Comparison of ENCODE assay signal across 7 mouse cellular contexts in the genomic region with DNA sequence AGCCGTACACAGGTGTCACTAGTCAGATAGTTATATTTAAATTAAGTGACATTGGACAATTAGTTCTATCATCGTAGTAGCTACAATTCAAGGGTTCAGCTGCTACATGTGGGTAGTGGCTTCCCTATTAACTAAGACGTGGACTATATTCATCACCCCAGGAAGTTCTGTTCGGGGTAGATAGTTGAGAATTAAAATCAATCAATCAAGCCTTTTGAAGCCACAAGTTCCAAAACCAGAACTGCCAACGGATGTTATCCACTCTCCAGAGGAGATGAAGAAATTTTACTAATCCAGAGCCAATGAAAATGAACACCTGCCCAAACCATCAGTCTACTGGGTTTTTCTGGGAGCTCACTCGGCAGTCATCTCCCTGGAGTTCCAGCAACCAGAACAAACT.
DNase-seq lines count a peak whose midpoint lies in the region; ATAC-seq and TF ChIP-seq lines count a peak whose summit lies in the region.

No protein-coding gene starts in this region.

- 29% methylated on average over 6 of the region's 6 CpGs for WGBS in spleen, adult 2 months
- 44% methylated on average over 6 of the region's 6 CpGs for WGBS in forebrain, embryonic 13.5 days
- WGBS in liver, embryonic 12.5 days (ENCODE audit: insufficient replicate concordance): 34% methylated on average over 6 of the region's 6 CpGs

- no peak overlapping the region for H3K27ac ChIP-seq in spleen, adult 2 months (ENCODE audit: insufficient read depth, low read length)
- peak overlapping the region; percentile 65 for H3K27ac ChIP-seq in forebrain, embryonic 13.5 days
- peak overlapping the region; percentile 93 for H3K27ac ChIP-seq in liver, embryonic 12.5 days

- peak overlapping the region; percentile 90 for H3K4me3 ChIP-seq in spleen, adult 2 months (ENCODE audit: extremely low read depth, insufficient read depth, insufficient read length)
- H3K4me3 ChIP-seq in forebrain, embryonic 13.5 days: peak overlapping the region; percentile 70
- peak overlapping the region; percentile 91 for H3K4me3 ChIP-seq in liver, embryonic 12.5 days

- peaks cover 9% of the 10 kb centered on the region; the same call in 1 of the 2 replicates for H3K4me1 ChIP-seq in spleen, adult 2 months (ENCODE audit: control insufficient read depth, insufficient read depth, insufficient read length)
- peaks cover 16% of the 10 kb centered on the region for H3K4me1 ChIP-seq in forebrain, embryonic 13.5 days
- H3K4me1 ChIP-seq in liver, embryonic 12.5 days: peaks cover 26% of the 10 kb centered on the region

- H3K9ac ChIP-seq in forebrain, embryonic 13.5 days: peak overlapping the region; percentile 83
- peak overlapping the region; percentile 89 for H3K9ac ChIP-seq in liver, embryonic 12.5 days

- no peaks in the 10 kb centered on the region for H3K9me3 ChIP-seq in forebrain, embryonic 13.5 days (replicated peaks)
- peaks cover 1% of the 10 kb centered on the region; the same call in 1 of the 2 replicates for H3K9me3 ChIP-seq in liver, embryonic 12.5 days (replicated peaks)

- no peaks in the 10 kb centered on the region for H3K36me3 ChIP-seq in spleen, adult 2 months (ENCODE audit: control insufficient read depth, insufficient read depth, low read length)
- H3K36me3 ChIP-seq in forebrain, embryonic 13.5 days (ENCODE audit: poor library complexity, severe bottlenecking): peaks cover under 1% of the 10 kb centered on the region; the same call in 1 of the 2 replicates
- peaks cover 8% of the 10 kb centered on the region for H3K36me3 ChIP-seq in liver, embryonic 12.5 days

- no peak for TF ChIP-seq POLR2A in spleen, adult 2 months (IDR thresholded peaks at IDR 0.05; ENCODE audit: low read depth, low read length)

- H3K4me2 ChIP-seq in forebrain, embryonic 13.5 days: peak overlapping the region; percentile 81
- peak overlapping the region; percentile 88 for H3K4me2 ChIP-seq in liver, embryonic 12.5 days

- TF ChIP-seq CTCF in spleen, adult 2 months (IDR thresholded peaks at IDR 0.05; ENCODE audit: extremely low read depth, insufficient read depth, insufficient read length, insufficient replicate concordance): no peak

- ATAC-seq in forebrain, embryonic 13.5 days: no peak; the same call in 1 of the 2 replicates
- ATAC-seq in liver, embryonic 12.5 days: no peak

- no peaks in the 10 kb centered on the region for H3K27me3 ChIP-seq in spleen, adult 2 months (ENCODE audit: control insufficient read depth, insufficient read depth, low read length)
- no peaks in the 10 kb centered on the region for H3K27me3 ChIP-seq in forebrain, embryonic 13.5 days
- no peaks in the 10 kb centered on the region for H3K27me3 ChIP-seq in liver, embryonic 12.5 days (replicated peaks)

- no peak for DNase-seq in spleen, adult 2 months (ENCODE audit: low read depth in 1 of 2, low spot score in 2 of 2)
- DNase-seq in spleen, postnatal 4 days (ENCODE audit: low spot score in 2 of 2): no peak
- no peak for DNase-seq in embryo, embryonic 10.5 days (ENCODE audit: low spot score)
- no peak for DNase-seq in spleen, adult 18-20 months
- no peak for DNase-seq in kidney, postnatal 25 days
